Mouse (Mus musculus) urinary bladder, adult 18-20 months (tissue): Measurements from ENCODE around the gene Tmem184a.

Experiments
- DNase-seq, 2 experiments: peaks; one replicate each; pipeline ENCODE4 v3.0.0; 2022; ENCODE audit warnings: low spot score in 2 of 2, mixed read lengths in 2 of 2

Tmem184a gene

GRCm38 (mm10) chr5:139793338-139794089, 26.2 kb downstream of the Tmem184a start:
- DNase-seq, result peak in 1 of 2 experiments; percentile 54

GRCm38 (mm10) chr5:139792966-139793337, 26.8 kb downstream of the Tmem184a start:
- no peak for DNase-seq

GRCm38 (mm10) chr5:139792159-139792775, 27.4 kb downstream of the Tmem184a start:
- no peak for DNase-seq

- peak; percentile 97 to 98 for DNase-seq
Measured at GRCm38 (mm10) chr5:139791227-139792158, 28.2 kb downstream of the Tmem184a start, which contains the start of gene Mafk. Mafk (plus strand) TSS chr5:139791513.

GRCm38 (mm10) chr5:139789466-139789865, 30.3 kb downstream of the Tmem184a start:
- DNase-seq, result no peak

GRCm38 (mm10) chr5:139781406-139781805, 38.3 kb downstream of the Tmem184a start:
- DNase-seq, result no peak

GRCm38 (mm10) chr5:139776966-139777365, 42.8 kb downstream of the Tmem184a start:
- DNase-seq, result no peak

- peak; percentile 89 to 91 for DNase-seq
Measured at GRCm38 (mm10) chr5:139775216-139775926, 44.3 kb downstream of the Tmem184a start, which contains the start of gene Ints1. Ints1 (minus strand) TSS chr5:139775674.

- no peak for DNase-seq
Measured at GRCm38 (mm10) chr5:139768216-139768615, 51.5 kb downstream of the Tmem184a start.

- DNase-seq, result no peak
Measured at GRCm38 (mm10) chr5:139764296-139764695, 55.4 kb downstream of the Tmem184a start.

GRCm38 (mm10) chr5:139758096-139758495, 61.6 kb downstream of the Tmem184a start:
- no peak for DNase-seq

- no peak for DNase-seq
Measured at GRCm38 (mm10) chr5:139756586-139756985, 63.1 kb downstream of the Tmem184a start.

- no peak for DNase-seq
Measured at GRCm38 (mm10) chr5:139756135-139756534, 63.6 kb downstream of the Tmem184a start.

GRCm38 (mm10) chr5:139754753-139755152, 65.0 kb downstream of the Tmem184a start:
- DNase-seq, result peak in 1 of 2 experiments; percentile 48
